Mouse (Mus musculus) kidney, postnatal 36 days (tissue): ENCODE results near the gene Keg1.

Experiments
- DNase-seq, 2 experiments: peaks; one replicate each; pipeline ENCODE4 v3.0.0; 2021 to 2022; ENCODE audit warnings: mixed read lengths in 2 of 2

Gene Keg1

GRCm38 (mm10) chr19:12695590-12695989 is at the start of gene Keg1:
Keg1 (plus strand) TSS chr19:12695786.
- DNase-seq: peak in 1 of 2 experiments; percentile 73

GRCm38 (mm10) chr19:12649511-12649910 is 46.1 kb upstream of the Keg1 start:
- DNase-seq: no peak

- no peak for DNase-seq
Observed at GRCm38 (mm10) chr19:12666156-12666555, 29.4 kb upstream of the Keg1 start.

- peak in 1 of 2 experiments; percentile 24 for DNase-seq
Observed at GRCm38 (mm10) chr19:12668601-12669000, 27.0 kb upstream of the Keg1 start.

GRCm38 (mm10) chr19:12670139-12670538 is 25.4 kb upstream of the Keg1 start, which contains the start of gene Olfr1442:
Olfr1442 (plus strand) TSS chr19:12670439.
- no peak for DNase-seq

GRCm38 (mm10) chr19:12671051-12671450 is 24.5 kb upstream of the Keg1 start:
- no peak for DNase-seq

GRCm38 (mm10) chr19:12677812-12678211 is 17.8 kb upstream of the Keg1 start, which contains the start of gene Olfr1443:
Olfr1443 (plus strand) TSS chr19:12678112.
- DNase-seq: no peak

- DNase-seq: peak in 1 of 2 experiments; percentile 65
Observed at GRCm38 (mm10) chr19:12684638-12685037, 10.9 kb upstream of the Keg1 start.

- peak in 1 of 2 experiments; percentile 36 for DNase-seq
Observed at GRCm38 (mm10) chr19:12685231-12685630, 10.4 kb upstream of the Keg1 start.

- no peak for DNase-seq
Observed at GRCm38 (mm10) chr19:12696221-12696620, 635 bp downstream of the Keg1 start.

- peak in 1 of 2 experiments; percentile 45 for DNase-seq
Observed at GRCm38 (mm10) chr19:12708458-12708857, 12.9 kb downstream of the Keg1 start.

- no peak for DNase-seq
Observed at GRCm38 (mm10) chr19:12708986-12709385, 13.4 kb downstream of the Keg1 start.

- DNase-seq: no peak
Observed at GRCm38 (mm10) chr19:12719189-12719588, 23.6 kb downstream of the Keg1 start.

- DNase-seq: peak in 1 of 2 experiments; percentile 56
Observed at GRCm38 (mm10) chr19:12720463-12720862, 24.9 kb downstream of the Keg1 start.

GRCm38 (mm10) chr19:12720919-12721318 is 25.3 kb downstream of the Keg1 start:
- peak in 1 of 2 experiments; percentile 60 for DNase-seq

GRCm38 (mm10) chr19:12721596-12721995 is 26.0 kb downstream of the Keg1 start:
- peak in 1 of 2 experiments; percentile 46 for DNase-seq

GRCm38 (mm10) chr19:12722308-12722707 is 26.7 kb downstream of the Keg1 start:
- DNase-seq: peak; percentile 50 to 85

GRCm38 (mm10) chr19:12725851-12726250 is 30.3 kb downstream of the Keg1 start:
- DNase-seq: no peak

- DNase-seq: no peak
Observed at GRCm38 (mm10) chr19:12731036-12731435, 35.5 kb downstream of the Keg1 start.

GRCm38 (mm10) chr19:12731950-12732349 is 36.4 kb downstream of the Keg1 start:
- no peak for DNase-seq

GRCm38 (mm10) chr19:12756286-12756685 is 60.7 kb downstream of the Keg1 start:
- DNase-seq: no peak

GRCm38 (mm10) chr19:12758936-12759478 is 63.4 kb downstream of the Keg1 start:
- DNase-seq: no peak

- DNase-seq: peak; percentile 46 to 68
Observed at GRCm38 (mm10) chr19:12759656-12760055, 64.1 kb downstream of the Keg1 start.

GRCm38 (mm10) chr19:12762212-12763130 is 66.9 kb downstream of the Keg1 start:
- peak; percentile 12 to 38 for DNase-seq
